Mouse (Mus musculus): Measurements from ENCODE around the gene Gm13271.
"Not testable (repeated sequence)": the region's sequence is repeated elsewhere in the genome, so short reads cannot be mapped to it uniquely, and the experiment has no call there.

- TF ChIP-seq CTCF, EP300 (IDR thresholded peaks at IDR 0.05; ENCODE audit: low read depth): not testable (repeated sequence)
Observed at GRCm38 (mm10) chr4:88791250-88791649, 36.6 kb downstream of the Gm13271 start, which contains the start of gene Gm13278.
